Comparison of ENCODE assay signal across 24 mouse cellular contexts in the genomic region with DNA sequence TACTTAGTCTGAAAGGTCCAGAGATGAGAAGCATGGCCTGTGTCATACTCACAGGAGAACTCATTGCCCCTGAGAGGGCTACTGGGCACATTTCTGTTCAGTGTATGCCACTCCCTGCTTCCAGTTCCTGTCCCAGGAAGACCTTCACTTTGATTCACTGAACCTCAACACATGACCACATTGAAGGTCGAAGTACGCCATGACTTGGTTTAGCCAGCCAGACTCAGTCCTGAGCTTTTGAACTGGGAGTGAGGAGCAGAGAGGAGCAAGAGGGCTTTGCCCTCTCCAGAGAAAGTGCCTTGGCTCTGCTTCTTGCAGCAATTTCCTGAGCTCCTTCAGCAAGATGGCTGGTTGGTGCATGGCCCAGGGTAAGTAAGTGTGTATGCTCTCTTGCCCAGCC.
A peak's percentile ranks its signal among the peaks of the same experiment; 100 is the strongest.
DNase-seq lines count a peak whose midpoint lies in the region; ATAC-seq and TF ChIP-seq lines count a peak whose summit lies in the region.
"Had no signal": no experiment of that assay in that cellular context is flagged by ENCODE, and none has a peak within 500 bp of the region (broad histone marks: within the 10 kb centered on the region; RNA-seq: fewer than 3 reads in every experiment).

No protein-coding gene starts in this region.

- TF ChIP-seq POLR2A in kidney, adult 2 months (IDR thresholded peaks at IDR 0.05; ENCODE audit: low read depth, low read length): no peak

- no peak overlapping the region for H3K4me3 ChIP-seq in kidney, adult 2 months (ENCODE audit: insufficient read depth, low read depth, low read length)
- no peak overlapping the region for H3K4me3 ChIP-seq in kidney, embryonic 16.5 days (ENCODE audit: low read length)
- no peak overlapping the region for H3K4me3 ChIP-seq in kidney, embryonic 15.5 days (replicated peaks)
- H3K4me3 ChIP-seq: embryonic facial prominence, embryonic 13.5 days; embryonic facial prominence, embryonic 15.5 days; erythroblast, embryonic 14.5 days; forebrain, embryonic 10.5 days; forebrain, embryonic 12.5 days had no signal

- H3K36me3 ChIP-seq in kidney, adult 2 months (ENCODE audit: control insufficient read depth, insufficient read depth, low read length): no peaks in the 10 kb centered on the region
- H3K36me3 ChIP-seq in kidney, embryonic 16.5 days (ENCODE audit: insufficient read depth, low read length): no peaks in the 10 kb centered on the region
- no peaks in the 10 kb centered on the region for H3K36me3 ChIP-seq in kidney, embryonic 15.5 days
- H3K36me3 ChIP-seq: embryonic facial prominence, embryonic 13.5 days; embryonic facial prominence, embryonic 15.5 days; forebrain, embryonic 10.5 days; forebrain, embryonic 12.5 days had no signal

- H3K9ac ChIP-seq in kidney, embryonic 16.5 days (replicated peaks; ENCODE audit: low read length): no peak overlapping the region
- H3K9ac ChIP-seq in kidney, embryonic 15.5 days: no peak overlapping the region
- H3K9ac ChIP-seq: embryonic facial prominence, embryonic 13.5 days; embryonic facial prominence, embryonic 15.5 days; forebrain, embryonic 12.5 days had no signal

- no peaks in the 10 kb centered on the region for H3K4me1 ChIP-seq in kidney, adult 2 months (ENCODE audit: control insufficient read depth, insufficient read depth, low read length)
- H3K4me1 ChIP-seq in kidney, embryonic 16.5 days (ENCODE audit: insufficient read depth, low read length): no peaks in the 10 kb centered on the region
- H3K4me1 ChIP-seq in kidney, embryonic 15.5 days: no peaks in the 10 kb centered on the region
- H3K4me1 ChIP-seq: forebrain, embryonic 10.5 days; forebrain, embryonic 12.5 days had no signal

- TF ChIP-seq CTCF in kidney, adult 2 months (conservative IDR thresholded peaks at IDR 0.05; ENCODE audit: insufficient read depth, insufficient read length, low read depth, low read length): no peak

- H3K27ac ChIP-seq in kidney, adult 2 months (ENCODE audit: insufficient read depth, low read depth, low read length): no peak overlapping the region
- H3K27ac ChIP-seq in kidney, embryonic 16.5 days (ENCODE audit: low read length): no peak overlapping the region
- no peak overlapping the region for H3K27ac ChIP-seq in kidney, embryonic 15.5 days
- H3K27ac ChIP-seq: embryonic facial prominence, embryonic 13.5 days; embryonic facial prominence, embryonic 15.5 days; forebrain, embryonic 10.5 days; forebrain, embryonic 12.5 days had no signal

- H3K9me3 ChIP-seq in kidney, embryonic 16.5 days (ENCODE audit: low read length): no peaks in the 10 kb centered on the region
- no peaks in the 10 kb centered on the region for H3K9me3 ChIP-seq in kidney, embryonic 15.5 days (replicated peaks)
- H3K9me3 ChIP-seq: embryonic facial prominence, embryonic 13.5 days; embryonic facial prominence, embryonic 15.5 days; forebrain, embryonic 10.5 days; forebrain, embryonic 12.5 days had no signal

- DNase-seq in kidney, adult 11 months: peak; percentile 29
- no peak for DNase-seq in kidney, postnatal 14 days
- peak; percentile 74 for DNase-seq in kidney, adult 2 months
- DNase-seq in kidney, adult 9 months: peak; percentile 73
- DNase-seq in kidney, postnatal 36 days: peak; percentile 13 to 27
- DNase-seq in thymus, postnatal 4 days: no peak
- DNase-seq: adrenal gland, adult 2 months; adrenal gland, postnatal 10 days; adrenal gland, postnatal 25 days; cerebellum, adult 11 months; cerebellum, adult 18-20 months; cerebellum, adult 8-10 months; cerebellum, adult 9-11 months; cerebellum, postnatal 14 days; cerebellum, postnatal 36 days; embryo, embryonic 11 days had no signal

- no peak overlapping the region for H3K4me2 ChIP-seq in kidney, embryonic 16.5 days (replicated peaks; ENCODE audit: low read depth, low read length)
- no peak overlapping the region for H3K4me2 ChIP-seq in kidney, embryonic 15.5 days
- H3K4me2 ChIP-seq: embryonic facial prominence, embryonic 13.5 days; embryonic facial prominence, embryonic 15.5 days; forebrain, embryonic 12.5 days had no signal

- WGBS in kidney, adult 2 months: 82% methylated on average over 2 of the region's 2 CpGs
- 83% methylated on average over 2 of the region's 2 CpGs for WGBS in kidney, embryonic 16.5 days
- 98% methylated on average over 2 of the region's 2 CpGs for WGBS in kidney, embryonic 15.5 days

- ATAC-seq in kidney, embryonic 16.5 days (ENCODE audit: low FRiP score, low TSS enrichment): no peak
- ATAC-seq in kidney, embryonic 15.5 days (replicated peaks; ENCODE audit: low FRiP score): no peak
- ATAC-seq: forebrain, embryonic 14.5 days had no signal

- no peaks in the 10 kb centered on the region for H3K27me3 ChIP-seq in kidney, adult 2 months (replicated peaks; ENCODE audit: control insufficient read depth, insufficient read depth, low read length)
- no peaks in the 10 kb centered on the region for H3K27me3 ChIP-seq in kidney, embryonic 16.5 days (ENCODE audit: insufficient read depth, low read length)
- H3K27me3 ChIP-seq in kidney, embryonic 15.5 days: no peaks in the 10 kb centered on the region
- H3K27me3 ChIP-seq: embryonic facial prominence, embryonic 13.5 days; embryonic facial prominence, embryonic 15.5 days had no signal

Comparison
In these comparisons a context has a peak if more than half of its experiments do, and no peak if none do; other contexts are left out.
1. DNase-seq: peak in kidney, adult 11 months (single experiment), kidney, adult 2 months (single experiment), kidney, adult 9 months (single experiment) and kidney, postnatal 36 days (2 of 2); none in kidney, postnatal 14 days (single experiment) and thymus, postnatal 4 days (single experiment).